Comparison of ENCODE assay signal across 9 mouse cellular contexts in genomic region chr14:62292488-62293339, GRCm38 (mm10). TPM values are rescaled to one million over a fixed set of nuclear protein-coding genes. Genes with fewer than 3 reads are reported as not detected.
DNase-seq lines count a peak whose midpoint lies in the region; ATAC-seq and TF ChIP-seq lines count a peak whose summit lies in the region.
"Had no signal": no experiment of that assay in that cellular context is flagged by ENCODE, and none has a peak within 500 bp of the region (broad histone marks: within the 10 kb centered on the region; RNA-seq: fewer than 3 reads in every experiment).

Gene Rnaseh2b, plus strand, starts transcription at chr14:62292589.
Gene Dleu7, minus strand, starts transcription at chr14:62293047.

- H3K9ac ChIP-seq in limb, embryonic 15.5 days = peak within 1 kb of the TSS; percentile 47
- peak within 1 kb of the TSS; percentile 61 for H3K9ac ChIP-seq in neural tube, embryonic 14.5 days (replicated peaks; ENCODE audit: low read depth, low read length)

- H3K9me3 ChIP-seq in megakaryocyte, embryonic 14.5 days = peaks cover 13% of the 10 kb centered on the region
- H3K9me3 ChIP-seq in heart, embryonic 10.5 days = no peaks in the 10 kb centered on the region
- no peaks in the 10 kb centered on the region for H3K9me3 ChIP-seq in limb, embryonic 15.5 days
- H3K9me3 ChIP-seq in neural tube, embryonic 14.5 days (ENCODE audit: control insufficient read depth, low read length) = no peaks in the 10 kb centered on the region

- peaks cover 7% of the 10 kb centered on the region for H3K4me1 ChIP-seq in megakaryocyte, embryonic 14.5 days
- peaks cover 12% of the 10 kb centered on the region for H3K4me1 ChIP-seq in heart, embryonic 10.5 days
- H3K4me1 ChIP-seq in kidney, adult 2 months (ENCODE audit: control insufficient read depth, insufficient read depth, low read length) = peaks cover 4% of the 10 kb centered on the region
- H3K4me1 ChIP-seq in limb, embryonic 15.5 days = peaks cover 13% of the 10 kb centered on the region
- no peaks in the 10 kb centered on the region for H3K4me1 ChIP-seq in neural tube, embryonic 14.5 days (ENCODE audit: control insufficient read depth, insufficient read depth, low read length)

- peak within 1 kb of the TSS; percentile 98 for H3K4me2 ChIP-seq in limb, embryonic 15.5 days
- H3K4me2 ChIP-seq in neural tube, embryonic 14.5 days (ENCODE audit: low read depth, low read length) = peak within 1 kb of the TSS; percentile 93

- H3K27ac ChIP-seq in heart, embryonic 10.5 days = peak within 1 kb of the TSS; percentile 88
- peak within 1 kb of the TSS; percentile 75 for H3K27ac ChIP-seq in kidney, adult 2 months (ENCODE audit: insufficient read depth, low read depth, low read length)
- H3K27ac ChIP-seq in limb, embryonic 15.5 days = no peak within 1 kb of the TSS
- H3K27ac ChIP-seq in neural tube, embryonic 14.5 days (ENCODE audit: low read depth, low read length) = peak within 1 kb of the TSS; percentile 25; the same call in 1 of the 2 replicates

- peaks cover 33% of the 10 kb centered on the region for H3K27me3 ChIP-seq in megakaryocyte, embryonic 14.5 days (replicated peaks)
- H3K27me3 ChIP-seq in heart, embryonic 10.5 days (ENCODE audit: insufficient read depth, poor library complexity, severe bottlenecking) = peaks cover 23% of the 10 kb centered on the region
- H3K27me3 ChIP-seq in kidney, adult 2 months (replicated peaks; ENCODE audit: control insufficient read depth, insufficient read depth, low read length) = no peaks in the 10 kb centered on the region
- H3K27me3 ChIP-seq in limb, embryonic 15.5 days = peaks cover 5% of the 10 kb centered on the region
- H3K27me3 ChIP-seq in neural tube, embryonic 14.5 days (ENCODE audit: control insufficient read depth, insufficient read depth, low read length) = no peaks in the 10 kb centered on the region

- TF ChIP-seq POLR2A in kidney, adult 2 months (IDR thresholded peaks at IDR 0.05; ENCODE audit: low read depth, low read length) = no peak

- no peaks in the 10 kb centered on the region for H3K36me3 ChIP-seq in megakaryocyte, embryonic 14.5 days (replicated peaks; ENCODE audit: low read length)
- no peaks in the 10 kb centered on the region for H3K36me3 ChIP-seq in heart, embryonic 10.5 days
- no peaks in the 10 kb centered on the region for H3K36me3 ChIP-seq in kidney, adult 2 months (ENCODE audit: control insufficient read depth, insufficient read depth, low read length)
- H3K36me3 ChIP-seq in limb, embryonic 15.5 days = no peaks in the 10 kb centered on the region
- no peaks in the 10 kb centered on the region for H3K36me3 ChIP-seq in neural tube, embryonic 14.5 days (ENCODE audit: control insufficient read depth, insufficient read depth, low read length)

- no peak for TF ChIP-seq CTCF in kidney, adult 2 months (conservative IDR thresholded peaks at IDR 0.05; ENCODE audit: insufficient read depth, insufficient read length, low read depth, low read length)

- under 1% methylated on average over 60 of the region's 60 CpGs for WGBS in heart, embryonic 10.5 days
- 2% methylated on average over 60 of the region's 60 CpGs for WGBS in kidney, adult 2 months
- WGBS in limb, embryonic 15.5 days = 1% methylated on average over 53 of the region's 60 CpGs
- under 1% methylated on average over 60 of the region's 60 CpGs for WGBS in neural tube, embryonic 14.5 days

- H3K4me3 ChIP-seq in megakaryocyte, embryonic 14.5 days (replicated peaks) = peak within 1 kb of the TSS; percentile 64
- peak within 1 kb of the TSS; percentile 74 for H3K4me3 ChIP-seq in heart, embryonic 10.5 days
- peak within 1 kb of the TSS; percentile 52 for H3K4me3 ChIP-seq in kidney, adult 2 months (ENCODE audit: insufficient read depth, low read depth, low read length)
- H3K4me3 ChIP-seq in limb, embryonic 15.5 days = peak within 1 kb of the TSS; percentile 50
- peak within 1 kb of the TSS; percentile 40 for H3K4me3 ChIP-seq in neural tube, embryonic 14.5 days (ENCODE audit: low read depth, low read length)
- H3K4me3 ChIP-seq: myocyte had no signal

- no peak for ATAC-seq in megakaryocyte, adult 5-6 weeks (ENCODE audit: poor library complexity, severe bottlenecking)
- ATAC-seq in limb, embryonic 15.5 days (ENCODE audit: insufficient number of reproducible peaks, low FRiP score, low TSS enrichment, low read depth) = no peak
- ATAC-seq in neural tube, embryonic 14.5 days (ENCODE audit: low read depth) = peak; percentile 94
- no peak for ATAC-seq in erythroblast, adult 5-6 weeks (replicated peaks; ENCODE audit: low FRiP score, poor library complexity, severe bottlenecking)

- DNase-seq in embryo, embryonic 10 days (ENCODE audit: low spot score) = peak; percentile 83
- no peak for DNase-seq in heart, embryonic 10.5 days (ENCODE audit: low spot score)
- DNase-seq in kidney, adult 2 months = peak; percentile 82

RNA-seq across cellular contexts. Expression of gene Rnaseh2b, which starts in this region (rescaled TPM):
- 6.5 TPM in 1 of 2 replicates, not detected in the other for polyA plus RNA-seq in megakaryocyte, embryonic 14.5 days (2012; ENCODE audit: insufficient read depth, low replicate concordance)
- 96.0 and 106 TPM in 2 replicates for total RNA-seq in megakaryocyte, adult 5-6 weeks (2015)
- total RNA-seq in megakaryocyte, adult 5-6 weeks (2017) = 60.5 and 61.5 TPM in 2 replicates
- 61.0 and 65.2 TPM in 2 replicates for polyA plus RNA-seq in heart, embryonic 10.5 days (2016; fragmentation: Nextera tagmentation; extraction: Ambion mirVana)
- 6.2 and 8.4 TPM in 2 replicates for polyA plus RNA-seq in kidney, adult 2 months (2012; rRNA removed)
- polyA plus RNA-seq in limb, embryonic 15.5 days (2015; fragmentation: Nextera tagmentation; extraction: Ambion mirVana) = 42.2 and 46.3 TPM in 2 replicates
- 26.9 and 27.8 TPM in 2 replicates for polyA plus RNA-seq in neural tube, embryonic 14.5 days (2014; fragmentation: Nextera tagmentation; extraction: Ambion mirVana)
- 24.4 and 32.8 TPM in 2 replicates for total RNA-seq in erythroblast, adult 5-6 weeks (2015; ENCODE audit: low replicate concordance)
- total RNA-seq in erythroblast, adult 5-6 weeks (2017; ENCODE audit: low replicate concordance) = 22.2 and 27.3 TPM in 2 replicates

RNA-seq across cellular contexts. Expression of gene Dleu7, which starts in this region (rescaled TPM):
- 0.07 TPM in 1 of 2 replicates, not detected in the other for polyA plus RNA-seq in megakaryocyte, embryonic 14.5 days (2012; ENCODE audit: insufficient read depth, low replicate concordance)
- 0.25 TPM in 1 of 2 replicates, not detected in the other for total RNA-seq in megakaryocyte, adult 5-6 weeks (2015)
- not detected in 2 replicates for total RNA-seq in megakaryocyte, adult 5-6 weeks (2017)
- 1.1 and 1.5 TPM in 2 replicates for polyA plus RNA-seq in heart, embryonic 10.5 days (2016; fragmentation: Nextera tagmentation; extraction: Ambion mirVana)
- 19.8 and 21.0 TPM in 2 replicates for polyA plus RNA-seq in kidney, adult 2 months (2012; rRNA removed)
- 0.88 and 1.2 TPM in 2 replicates for polyA plus RNA-seq in limb, embryonic 15.5 days (2015; fragmentation: Nextera tagmentation; extraction: Ambion mirVana)
- 16.3 and 19.6 TPM in 2 replicates for polyA plus RNA-seq in neural tube, embryonic 14.5 days (2014; fragmentation: Nextera tagmentation; extraction: Ambion mirVana)
- total RNA-seq in erythroblast, adult 5-6 weeks (2015; ENCODE audit: low replicate concordance) = 1.0 TPM in 1 of 2 replicates, not detected in the other
- not detected in 2 replicates for total RNA-seq in erythroblast, adult 5-6 weeks (2017; ENCODE audit: low replicate concordance)
